Mouse (Mus musculus) CD8-positive naive resting alpha-beta T cell, adult 2 months (primary cell): ENCODE measurements around the gene Ptafr.
A peak's percentile ranks its signal among the peaks of the same experiment; 100 is the strongest.

Experiments used
- DNase-seq, 2 experiments: peaks; one replicate each; pipeline ENCODE4 v3.0.0; 2022; ENCODE audit warnings: low read depth in 2 of 2, low spot score in 2 of 2

Gene Ptafr

DNA sequence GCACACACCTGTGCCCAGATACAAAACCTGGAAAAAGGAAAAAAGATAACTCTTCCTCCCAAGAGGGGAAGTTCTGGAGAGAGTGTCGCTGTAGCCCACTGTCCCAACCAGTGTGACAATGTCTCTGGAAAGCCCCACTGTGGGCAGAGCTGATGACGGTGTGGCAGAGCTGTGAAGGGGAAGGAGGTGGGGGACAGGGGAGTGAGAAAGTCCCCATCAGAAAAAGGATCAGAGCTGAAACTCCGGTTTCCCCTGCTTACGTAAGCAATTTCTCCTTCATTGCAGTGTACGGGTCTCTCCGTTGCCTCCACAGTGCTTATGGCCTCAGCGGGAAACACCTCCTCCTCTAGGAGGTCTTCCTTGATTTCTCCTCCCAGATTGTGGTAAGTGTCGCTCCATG is 47.5 kb downstream of the Ptafr start:
- no peak for DNase-seq

DNA sequence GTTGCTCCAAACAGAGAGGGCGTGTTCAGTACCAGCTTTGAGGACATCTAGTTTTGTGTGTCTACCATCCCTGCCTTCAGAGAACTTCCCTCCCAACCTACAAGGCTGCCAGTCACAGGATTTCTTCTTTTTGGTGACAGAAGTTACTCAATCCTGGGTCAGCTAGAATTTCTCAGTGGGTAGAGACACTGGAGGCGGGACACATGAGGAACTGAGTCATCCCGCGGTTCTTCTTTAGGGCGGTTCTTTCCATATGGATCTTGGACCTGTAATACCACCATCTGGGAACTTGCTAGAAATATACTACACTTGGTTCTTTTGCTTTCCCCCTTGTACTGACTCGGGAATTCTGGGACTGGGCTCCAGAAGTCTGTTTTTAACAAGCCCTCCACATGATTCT is 54.0 kb downstream of the Ptafr start:
- DNase-seq, result no peak

- DNase-seq, result no peak
Measured at GRCm38 (mm10) chr4:132618850-132619375, 55.0 kb downstream of the Ptafr start.

GRCm38 (mm10) chr4:132620134-132620533 is 56.3 kb downstream of the Ptafr start:
- no peak for DNase-seq

GRCm38 (mm10) chr4:132621287-132622068 is 57.6 kb downstream of the Ptafr start:
- no peak for DNase-seq

DNA sequence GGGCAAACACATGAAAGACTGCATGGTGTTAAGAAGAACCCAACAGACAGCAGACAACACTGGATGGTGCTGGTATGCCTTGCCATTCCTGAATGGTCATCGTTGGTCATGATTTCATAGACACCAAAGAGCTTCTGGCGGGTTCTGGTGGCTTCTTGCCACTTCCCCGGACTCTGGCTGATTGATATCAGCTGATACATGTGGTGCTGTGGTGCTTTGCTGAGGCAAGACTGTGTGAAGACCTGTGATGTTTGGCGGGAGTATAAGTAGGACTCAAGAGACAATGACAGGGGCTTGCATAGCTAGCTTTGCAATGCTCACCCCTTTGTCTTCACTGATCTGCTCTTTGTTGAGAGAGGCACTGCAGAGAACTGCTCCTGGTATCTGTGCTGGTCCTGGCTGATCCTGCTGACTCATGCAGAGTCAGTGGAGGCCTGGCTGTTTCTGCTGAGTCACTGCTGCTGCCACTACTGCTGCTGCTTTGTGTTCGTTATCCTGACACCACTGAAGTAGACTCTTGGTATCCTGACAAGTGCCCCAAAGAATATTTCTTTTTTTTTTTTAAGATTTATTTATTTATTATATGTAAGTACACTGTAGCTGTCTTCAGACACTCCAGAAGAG is 60.3 kb downstream of the Ptafr start:
- no peak for DNase-seq

- DNase-seq, result peak; percentile 40 to 58
Measured at GRCm38 (mm10) chr4:132628830-132629229, 65.0 kb downstream of the Ptafr start.
